Mouse (Mus musculus) erythroblast, embryonic 14.5 days (primary cell): ENCODE results near the gene Cltc. TPM values are rescaled to one million over a fixed set of nuclear protein-coding genes. Genes with fewer than 3 reads are reported as not detected.
"Not testable (repeated sequence)": the region's sequence is repeated elsewhere in the genome, so short reads cannot be mapped to it uniquely, and the experiment has no call there.

ENCODE experiments used
- H3K27me3 ChIP-seq: 2 replicates; pipeline ENCODE4 v1.6.1; 2012; ENCODE audit warnings: inconsistent platforms; ENCODE audit not compliant: control insufficient read depth
- H3K36me3 ChIP-seq: 2 replicates; pipeline ENCODE4 v1.6.1; 2012; ENCODE audit warnings: mild to moderate bottlenecking, inconsistent platforms; ENCODE audit not compliant: control insufficient read depth
- H3K4me1 ChIP-seq: 2 replicates; pipeline ENCODE4 v1.6.1; 2012; ENCODE audit warnings: inconsistent platforms; ENCODE audit not compliant: control insufficient read depth
- H3K4me3 ChIP-seq: replicated peaks from 2 replicates; pipeline ENCODE3; 2012; ENCODE audit warnings: moderate library complexity, mild to moderate bottlenecking, inconsistent platforms
- H3K9me3 ChIP-seq: 2 replicates; pipeline ENCODE4 v1.6.1; 2012; ENCODE audit warnings: low read length, inconsistent platforms, mixed read lengths; ENCODE audit not compliant: control insufficient read depth
- GATA1 ChIP-seq: IDR thresholded peaks from 2 replicates; pipeline ENCODE4 v1.6.1; 2012; ENCODE audit warnings: low read length, inconsistent platforms, mixed read lengths
- TAL1 ChIP-seq: IDR thresholded peaks from 3 replicates; pipeline ENCODE4 v1.6.1; 2012; ENCODE audit warnings: low read length, inconsistent platforms, mixed read lengths
- polyA plus RNA-seq: library from polyadenylated mRNA; stranded (reverse); fragments of >175 nt; gene quantifications from 2 replicates; pipeline ENCODE4 v1.2.3, GENCODE M21; 2012

The Cltc gene
- polyA plus RNA-seq, 1 experiment = 4.8 TPM

GRCm38 (mm10) chr11:86742605-86743004 lies 14.8 kb downstream of the Cltc start:
- Histone ChIP-seq H3K4me3 (peak overlapping the region; percentile 57), H3K4me1 (peaks cover 94% of the 10 kb centered on the region), H3K36me3 (peaks cover 59% of the 10 kb centered on the region), H3K27me3 (no peaks in the 10 kb centered on the region), H3K9me3 (no peaks in the 10 kb centered on the region)
- peak; percentile 98 for TF ChIP-seq GATA1
- peak; percentile 100 for TF ChIP-seq TAL1

- Histone ChIP-seq H3K27me3 (no peaks in the 10 kb centered on the region), H3K4me1 (peaks cover 95% of the 10 kb centered on the region)
These were observed 15.9 kb downstream of the Cltc start for GRCm38 (mm10) chr11:86741505-86741904.

DNA sequence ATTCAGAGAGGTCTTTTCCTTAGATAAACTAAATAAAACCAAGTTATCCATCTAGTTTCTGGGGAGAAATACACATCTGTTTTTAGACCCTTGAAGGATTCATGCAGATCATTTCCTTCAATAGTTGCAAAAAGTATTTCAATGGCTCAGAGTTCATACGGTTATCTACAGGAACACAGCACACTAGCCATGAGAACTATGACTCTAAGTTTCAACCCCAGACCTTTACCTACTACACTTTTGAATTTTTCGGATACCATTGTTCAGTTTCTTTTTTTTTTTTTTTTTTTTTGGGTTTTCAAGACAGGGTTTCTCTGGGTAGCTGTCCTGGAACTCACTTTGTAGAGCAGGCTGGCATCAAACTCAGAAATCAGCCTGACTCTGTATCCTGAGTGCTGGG lies 17.9 kb downstream of the Cltc start:
- no peaks in the 10 kb centered on the region for H3K9me3 ChIP-seq
- TF ChIP-seq TAL1 = no peak
- no peak for TF ChIP-seq GATA1
- H3K36me3 ChIP-seq = peaks cover 67% of the 10 kb centered on the region
- peaks cover 85% of the 10 kb centered on the region for H3K4me1 ChIP-seq
- peak overlapping the region; percentile 21 for H3K4me3 ChIP-seq
- no peaks in the 10 kb centered on the region for H3K27me3 ChIP-seq

More at GRCm38 (mm10) chr11:86741505-86741904, 15.9 kb downstream of the Cltc start:
- H3K9me3 ChIP-seq = no peaks in the 10 kb centered on the region
- TF ChIP-seq GATA1 = no peak
- TF ChIP-seq TAL1 = no peak
- H3K36me3 ChIP-seq = peaks cover 66% of the 10 kb centered on the region
- H3K4me3 ChIP-seq = peak overlapping the region; percentile 57

DNA sequence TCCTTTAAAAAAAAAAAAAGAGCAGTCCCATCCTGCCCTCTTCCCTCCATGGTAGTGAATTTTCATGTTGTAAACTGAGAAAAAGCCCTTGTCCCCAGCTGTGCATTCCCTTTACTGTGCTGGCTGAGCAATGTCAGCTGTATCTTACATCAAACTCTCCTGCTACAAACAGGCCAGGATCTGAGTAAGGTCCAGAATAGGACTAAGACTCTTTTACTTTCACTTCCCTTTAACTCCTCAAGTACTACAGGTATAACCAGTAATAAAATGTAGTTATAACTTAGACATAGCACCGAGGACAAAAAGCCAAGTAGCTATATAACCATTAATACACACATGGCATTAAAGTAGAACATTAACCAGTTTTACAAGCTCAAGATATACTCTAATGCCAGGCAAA lies 18.4 kb downstream of the Cltc start:
- no peaks in the 10 kb centered on the region for H3K9me3 ChIP-seq
- H3K4me1 ChIP-seq = peaks cover 81% of the 10 kb centered on the region
- TF ChIP-seq TAL1 = no peak
- TF ChIP-seq GATA1 = no peak
- H3K36me3 ChIP-seq = peaks cover 72% of the 10 kb centered on the region
- H3K27me3 ChIP-seq = no peaks in the 10 kb centered on the region
- no peak overlapping the region for H3K4me3 ChIP-seq

DNA sequence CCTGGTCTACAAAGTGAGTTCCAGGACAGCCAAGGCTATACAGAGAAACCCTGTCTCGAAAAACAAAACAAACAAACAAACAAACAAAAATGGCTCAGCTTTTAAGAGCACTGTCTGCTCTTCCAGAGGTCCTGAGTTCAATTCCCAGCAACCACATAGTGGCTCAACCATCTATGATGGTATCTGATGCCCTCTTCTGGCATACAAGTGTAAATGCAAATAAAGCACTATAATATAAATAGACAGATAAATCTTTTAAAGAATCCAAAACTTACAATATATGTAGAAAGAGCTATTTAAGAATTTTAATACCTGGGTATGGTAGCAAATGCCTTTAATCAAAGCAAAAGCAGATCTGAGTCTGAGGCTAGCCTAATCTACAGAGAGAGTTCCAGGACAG lies 19.1 kb downstream of the Cltc start:
- H3K4me3 ChIP-seq, H3K27me3 ChIP-seq, H3K9me3 ChIP-seq: not testable (repeated sequence)
- Histone ChIP-seq H3K4me1 (peaks cover 75% of the 10 kb centered on the region), H3K36me3 (peaks cover 75% of the 10 kb centered on the region)

DNA sequence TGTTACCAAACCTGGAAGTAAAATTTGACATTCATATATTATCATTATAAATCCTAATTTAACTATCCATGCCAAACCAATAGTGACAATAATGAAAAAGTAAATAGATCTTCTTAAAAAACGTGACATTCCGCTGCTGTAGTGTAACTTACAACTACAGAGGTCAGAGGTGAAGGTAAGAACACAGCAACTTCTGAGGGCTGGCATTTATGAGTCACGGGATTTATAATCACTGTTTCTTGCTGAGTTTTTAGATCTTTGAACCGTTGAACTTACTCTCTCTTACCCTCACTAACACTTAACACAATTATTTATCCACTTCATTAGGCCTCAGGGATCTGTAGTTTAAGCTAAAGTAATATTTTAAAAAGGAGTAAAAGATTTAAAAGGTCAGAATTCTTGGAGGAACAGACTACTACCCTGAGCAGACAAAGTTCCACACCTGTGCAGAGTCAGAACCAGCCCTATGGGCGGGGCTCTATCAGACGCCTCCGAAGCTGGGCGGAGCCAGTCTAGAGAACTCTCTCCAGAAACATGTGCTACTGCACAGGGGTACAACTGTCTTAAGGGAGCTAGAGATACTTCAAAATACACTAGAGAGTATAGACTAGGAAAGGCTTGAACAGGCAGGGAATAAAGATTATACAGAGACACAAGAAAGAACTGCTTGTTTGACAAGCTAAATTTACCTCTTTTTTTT lies 19.9 kb downstream of the Cltc start:
- peaks cover 67% of the 10 kb centered on the region for H3K4me1 ChIP-seq
- TF ChIP-seq TAL1 (no peak), GATA1 (no peak)
- peaks cover 84% of the 10 kb centered on the region for H3K36me3 ChIP-seq

GRCm38 (mm10) chr11:86734993-86735392 lies 22.4 kb downstream of the Cltc start:
- Histone ChIP-seq H3K4me1 (peaks cover 42% of the 10 kb centered on the region), H3K4me3 (no peak overlapping the region), H3K27me3 (no peaks in the 10 kb centered on the region), H3K9me3 (no peaks in the 10 kb centered on the region), H3K36me3 (peaks cover 92% of the 10 kb centered on the region)
- TF ChIP-seq GATA1 (no peak), TAL1 (no peak)

More for the DNA sequence above, 19.9 kb downstream of the Cltc start:
- H3K9me3 ChIP-seq = no peaks in the 10 kb centered on the region
- H3K4me3 ChIP-seq = peak overlapping the region; percentile 32
- H3K27me3 ChIP-seq = no peaks in the 10 kb centered on the region

DNA sequence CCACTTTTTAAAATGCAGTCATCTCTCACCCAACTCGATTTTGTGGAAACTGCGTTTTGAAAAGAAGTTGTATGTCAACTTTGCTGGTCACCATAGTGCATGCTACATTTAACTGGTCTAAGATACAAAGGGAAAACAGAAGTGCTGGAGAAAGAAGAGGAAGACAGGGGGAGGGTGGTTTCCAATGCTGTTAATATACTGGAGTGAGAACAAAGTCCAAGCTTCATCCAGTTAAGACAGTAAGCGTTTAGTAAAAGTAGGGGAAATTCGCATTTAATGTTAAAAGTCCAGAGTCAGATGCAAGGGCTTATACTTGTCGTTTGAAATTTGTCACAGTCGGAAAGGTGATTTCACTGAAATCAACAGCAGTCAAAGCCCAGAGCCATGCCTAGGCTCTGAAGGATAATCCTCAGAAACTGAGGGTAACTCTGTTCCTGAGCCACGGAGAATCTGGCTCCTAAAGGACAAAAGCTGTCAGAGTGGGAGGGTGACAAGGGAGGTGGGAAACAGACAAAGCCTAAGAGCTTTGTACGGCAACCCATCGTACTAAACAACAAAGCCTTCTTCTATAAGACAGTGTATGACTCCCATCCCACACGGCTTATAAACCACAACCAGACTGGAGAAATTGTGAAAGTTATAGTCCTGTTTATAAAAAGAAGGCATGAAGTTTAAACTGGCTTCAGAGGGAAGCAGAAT lies 23.0 kb downstream of the Cltc start:
- Histone ChIP-seq H3K27me3 (no peaks in the 10 kb centered on the region), H3K4me3 (no peak overlapping the region), H3K9me3 (no peaks in the 10 kb centered on the region), H3K36me3 (peaks cover 97% of the 10 kb centered on the region), H3K4me1 (peaks cover 36% of the 10 kb centered on the region)
- no peak for TF ChIP-seq GATA1
- no peak for TF ChIP-seq TAL1

DNA sequence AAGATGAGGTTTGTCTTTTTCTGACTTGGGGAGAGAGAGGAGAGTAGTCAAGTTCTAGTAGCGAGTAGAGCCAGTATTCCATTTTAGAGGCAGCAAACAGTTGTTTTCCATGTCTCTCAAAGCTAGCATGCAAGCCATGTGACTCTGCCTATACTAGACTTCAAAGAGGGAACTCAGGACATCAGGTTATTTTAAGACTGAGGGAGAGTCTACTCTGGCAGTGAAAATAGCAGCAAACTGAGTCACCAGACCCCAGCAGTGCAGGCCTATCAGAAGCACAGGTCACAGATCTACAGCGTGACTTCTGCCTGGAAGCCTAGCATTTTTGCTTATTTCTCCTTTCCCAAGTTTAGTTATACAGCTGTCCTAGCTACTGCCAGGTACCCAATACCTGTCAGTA lies 25.9 kb downstream of the Cltc start:
- Histone ChIP-seq H3K4me3 (no peak overlapping the region), H3K27me3 (no peaks in the 10 kb centered on the region), H3K36me3 (peaks cover 99% of the 10 kb centered on the region), H3K9me3 (no peaks in the 10 kb centered on the region), H3K4me1 (peaks cover 9% of the 10 kb centered on the region)
- TF ChIP-seq GATA1 = no peak
- TF ChIP-seq TAL1 = no peak
